Mouse (Mus musculus) liver, adult 2 months (tissue): ENCODE results near the gene Gnat1.

Experiments
- CTCF ChIP-seq: fragments of 200-500 bp; IDR thresholded peaks from 2 replicates; pipeline ENCODE4 v1.5.1; 2011; ENCODE audit warnings: low read depth, low read length, control low read depth
- POLR2A ChIP-seq: fragments of 200-500 bp; IDR thresholded peaks from 2 replicates; pipeline ENCODE4 v1.6.1; 2011; ENCODE audit warnings: low read length, control low read depth; ENCODE audit not compliant: insufficient read depth; ENCODE audit errors: extremely low read depth

GRCm38 (mm10) chr9:107675671-107676301, 3.7 kb downstream of the Gnat1 start:
- TF ChIP-seq POLR2A, result 0 out of 2 replicates have a peak, but pooled peaks have one; percentile 44
- TF ChIP-seq CTCF, result peak; percentile 86
